Mouse (Mus musculus): ENCODE results near the gene Gm10406.
"Not testable (repeated sequence)": the region's sequence is repeated elsewhere in the genome, so short reads cannot be mapped to it uniquely, and the experiment has no call there.

The Gm10406 gene

GRCm38 (mm10) chr14:7026781-7027749, at the start of gene Gm10406:
TSS of gene Gm10406 (minus strand) at chr14:7027449.
- in situ Hi-C loops (cut with MboI, MseI), result not testable (repeated sequence)

GRCm38 (mm10) chr14:7044870-7045269, 17.6 kb upstream of the Gm10406 start, which contains the start of gene Gm3685:
TSS of gene Gm3685 (minus strand) at chr14:7044970.
- in situ Hi-C loops (cut with MboI, MseI), result not testable (repeated sequence)

GRCm38 (mm10) chr14:7026274-7026673, 975 bp downstream of the Gm10406 start:
- in situ Hi-C loops (cut with MboI, MseI), result not testable (repeated sequence)

GRCm38 (mm10) chr14:6973718-6974117, 53.5 kb downstream of the Gm10406 start, which contains the start of gene Gm6356:
TSS of gene Gm6356 (minus strand) at chr14:6973818.
- in situ Hi-C loops (cut with MboI, MseI), result not testable (repeated sequence)
